Mouse (Mus musculus): ENCODE measurements around the gene Sipa1l1.

GRCm38 (mm10) chr12:82187178-82187839 lies 18.2 kb downstream of the Sipa1l1 start:
- TF ChIP-seq CTCF (IDR thresholded peaks at IDR 0.05; ENCODE audit: extremely low read depth, insufficient read depth, low read length) (no peak), POLR2A (IDR thresholded peaks at IDR 0.05; ENCODE audit: extremely low read depth, insufficient read depth, low read length) (no peak)

Data from cortical plate, adult 2 months (tissue).